25 mouse cellular contexts compared by ENCODE assay signal in the genomic region with DNA sequence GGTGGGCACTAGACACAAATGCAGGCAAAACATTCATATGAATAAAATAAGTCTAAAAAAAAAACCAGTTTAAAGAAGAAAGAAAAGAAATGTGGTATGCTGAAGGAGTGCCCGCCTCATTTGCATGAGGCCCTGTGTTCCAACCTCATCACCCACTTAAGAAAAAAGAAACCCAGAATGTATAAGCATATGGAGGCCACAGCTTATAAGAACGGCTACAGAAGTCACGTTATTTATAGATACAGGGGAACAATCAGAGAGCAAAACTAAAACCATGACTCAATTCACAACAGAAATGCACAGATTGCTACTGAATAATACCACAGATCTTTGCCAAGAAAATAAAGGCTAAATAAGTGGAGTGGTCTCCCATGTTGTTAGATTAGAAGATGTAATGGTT.
"Had no signal": no experiment of that assay in that cellular context is flagged by ENCODE, and none has a peak within 500 bp of the region (broad histone marks: within the 10 kb centered on the region; RNA-seq: fewer than 3 reads in every experiment).

No protein-coding gene starts in this region.

- H3K4me2 ChIP-seq: heart, embryonic 12.5 days; hindbrain, embryonic 12.5 days; hindbrain, embryonic 14.5 days; intestine, embryonic 15.5 days; limb, embryonic 13.5 days; limb, embryonic 15.5 days; liver, embryonic 12.5 days had no signal

- H3K9ac ChIP-seq: heart, embryonic 12.5 days; hindbrain, embryonic 12.5 days; hindbrain, embryonic 14.5 days; intestine, embryonic 15.5 days; limb, embryonic 13.5 days; limb, embryonic 15.5 days; liver, embryonic 12.5 days; liver, embryonic 14.5 days had no signal

- H3K27me3 ChIP-seq: heart, embryonic 12.5 days; hindbrain, embryonic 12.5 days; intestine, embryonic 15.5 days; limb, embryonic 13.5 days; limb, embryonic 15.5 days; liver, embryonic 12.5 days had no signal

- H3K4me1 ChIP-seq: hindbrain, embryonic 10.5 days; hindbrain, embryonic 12.5 days; intestine, embryonic 15.5 days; limb, embryonic 13.5 days; limb, embryonic 15.5 days had no signal

- H3K9me3 ChIP-seq: heart, embryonic 10.5 days; heart, embryonic 12.5 days; hindbrain, embryonic 10.5 days; hindbrain, embryonic 12.5 days; intestine, embryonic 15.5 days; limb, embryonic 13.5 days; limb, embryonic 15.5 days; liver, embryonic 12.5 days had no signal

- DNase-seq: gastrocnemius, adult 2 months; gastrocnemius, postnatal 10 days; gastrocnemius, postnatal 25 days; heart, adult 18-20 months; heart, postnatal 10 days; heart, postnatal 4 days; kidney, adult 18-20 months; kidney, adult 8-10 months; kidney, postnatal 10 days; kidney, postnatal 4 days; left cerebral cortex, postnatal 4 days had no signal

- H3K36me3 ChIP-seq: heart, embryonic 10.5 days; heart, embryonic 12.5 days; hindbrain, embryonic 10.5 days; hindbrain, embryonic 12.5 days; intestine, embryonic 15.5 days; limb, embryonic 13.5 days; limb, embryonic 15.5 days; liver, embryonic 12.5 days had no signal

- ATAC-seq: hindbrain, embryonic 16.5 days; intestine, embryonic 15.5 days; intestine, postnatal 0 days; liver, embryonic 12.5 days had no signal

- H3K4me3 ChIP-seq: gastrocnemius, adult 2 months; heart, embryonic 10.5 days; heart, embryonic 12.5 days; hindbrain, embryonic 10.5 days; hindbrain, embryonic 12.5 days; intestine, embryonic 15.5 days; layer of hippocampus, adult 2 months; left cerebral cortex, adult 2 months; limb, embryonic 13.5 days; limb, embryonic 15.5 days; liver, embryonic 12.5 days had no signal

- H3K27ac ChIP-seq: gastrocnemius, adult 2 months; heart, embryonic 10.5 days; hindbrain, embryonic 10.5 days; hindbrain, embryonic 12.5 days; hindbrain, embryonic 14.5 days; intestine, embryonic 15.5 days; layer of hippocampus, adult 2 months; left cerebral cortex, adult 2 months; limb, embryonic 13.5 days; limb, embryonic 15.5 days; liver, embryonic 12.5 days; liver, embryonic 14.5 days had no signal
